Mouse (Mus musculus) Patski (cell line): ENCODE measurements around the gene Ell3. TPM values are rescaled to one million over a fixed set of nuclear protein-coding genes. Genes with fewer than 3 reads are reported as not detected.

ENCODE experiments used
- ATAC-seq: fragments of 100-300 bp; one replicate; pipeline ENCODE4 v1.8.0; 2021
- CTCF ChIA-PET: fragments of 350-600 bp; sonication (Branson Sonifier 250); formaldehyde crosslinking; loops from one replicate; lab custom pipeline; 2022; ENCODE audit warnings: inconsistent platforms; lab: Charles Lee
- POLR2A ChIA-PET: fragments of 350-600 bp; sonication (Branson Sonifier 250); formaldehyde crosslinking; loops from one replicate; lab custom pipeline; 2022; ENCODE audit warnings: antibody characterized with exemption, inconsistent platforms; lab: Charles Lee
- DNase-seq: peaks from one replicate; pipeline ENCODE4 v3.0.0-alpha.2; 2011; ENCODE audit warnings: low read depth, low spot score
- H3K27me3 ChIP-seq: fragments of 371-371 bp; one replicate; pipeline ENCODE4 v1.5.1; 2021
- CTCF ChIP-seq: fragments of 100-300 bp; IDR thresholded peaks from one replicate; pipeline ENCODE4 v1.5.1; 2021
- in situ Hi-C: fragments of 300-500 bp; cut with MboI; formaldehyde crosslinking; loops from 3 replicates; pipeline ENCODE4 v1.11.1; 2018; ENCODE audit warnings: low pct_unique_long_range_greater_than_20kb, mixed read lengths
- polyA plus RNA-seq: library from polyadenylated mRNA; unstranded; gene quantifications from one replicate; pipeline ENCODE4 v1.2.3, GENCODE M21; 2021

The Ell3 gene
- polyA plus RNA-seq, 1 experiment from 2014 or later = 1.6 TPM

- DNase-seq (no peak), ATAC-seq (no peak)
- peak; percentile 71 for TF ChIP-seq CTCF
- no peaks in the 10 kb centered on the region for H3K27me3 ChIP-seq
- in situ Hi-C loops = no loop called here
- POLR2A ChIA-PET = no interaction called here
- CTCF ChIA-PET = interaction anchor here (0.7 to 2.3 kb wide), 9 partner anchors 11 to 50 kb away, joined by 3 to 13 read pairs (median 4); partner anchors contain the start of genes Catsper2 and Pdia3
Measured at GRCm38 (mm10) chr2:121396624-121397023, 47.5 kb downstream of the Ell3 start.

Other genes with a start within 250 kb of the Ell3 start
- 58.4 TPM for gene Trp53bp1, start 172.9 kb downstream of the Ell3 start, polyA plus RNA-seq
- gene Map1a, start 154.7 kb downstream of the Ell3 start, polyA plus RNA-seq = 1.4 TPM
- 48.5 TPM for gene Ppip5k1, start 88.9 kb downstream of the Ell3 start, polyA plus RNA-seq
- 3.1 TPM for gene Ckmt1, start 86.6 kb downstream of the Ell3 start, polyA plus RNA-seq
- gene Strc, start 57.1 kb downstream of the Ell3 start, polyA plus RNA-seq = not detected
- gene Pdia3, start 30.5 kb downstream of the Ell3 start, polyA plus RNA-seq = 942 TPM
- 2.2 TPM for gene Catsper2, start 30.5 kb downstream of the Ell3 start, polyA plus RNA-seq
- 667 TPM for gene Serf2, start 4.9 kb upstream of the Ell3 start, polyA plus RNA-seq
- gene Hypk, start 9.0 kb upstream of the Ell3 start, polyA plus RNA-seq = 11.3 TPM
- 0.68 TPM for gene Serinc4, start 12.5 kb upstream of the Ell3 start, polyA plus RNA-seq
- 35.3 TPM for gene Mfap1b, start 29.8 kb upstream of the Ell3 start, polyA plus RNA-seq
- 31.4 TPM for gene Mfap1a, start 62.4 kb upstream of the Ell3 start, polyA plus RNA-seq
- 9.1 TPM for gene Wdr76, start 62.4 kb upstream of the Ell3 start, polyA plus RNA-seq